Mouse (Mus musculus): Measurements from ENCODE around the gene Rhof. TPM values are rescaled to one million over a fixed set of nuclear protein-coding genes. Genes with fewer than 3 reads are reported as not detected.
A peak's percentile ranks its signal among the peaks of the same experiment; 100 is the strongest.

The Rhof gene
- polyA plus RNA-seq, 1 experiment from 2014 or later: 29.7 TPM

GRCm38 (mm10) chr5:123120624-123121215 is 11.8 kb downstream of the Rhof start:
- Histone ChIP-seq H3K9me3 (ENCODE audit: control insufficient read depth, low read length) (no peaks in the 10 kb centered on the region), H3K4me2 (ENCODE audit: low read length) (no peak overlapping the region), H3K36me3 (ENCODE audit: control insufficient read depth, insufficient read depth, low read length) (no peaks in the 10 kb centered on the region), H3K9ac (ENCODE audit: low read depth, low read length) (no peak overlapping the region), H3K27ac (ENCODE audit: low read depth, low read length) (no peak overlapping the region), H3K27me3 (replicated peaks; ENCODE audit: control insufficient read depth, insufficient read depth, low read length) (no peaks in the 10 kb centered on the region), H3K4me3 (ENCODE audit: low read length) (no peak overlapping the region), H3K4me1 (ENCODE audit: control insufficient read depth, insufficient read depth, low read depth, low read length) (no peaks in the 10 kb centered on the region)
- ATAC-seq: no peak
- WGBS: 51% methylated on average over 7 of the region's 7 CpGs

GRCm38 (mm10) chr5:123118826-123119225 is 13.7 kb downstream of the Rhof start:
- Histone ChIP-seq H3K36me3 (ENCODE audit: control insufficient read depth, insufficient read depth, low read length) (no peaks in the 10 kb centered on the region), H3K4me1 (ENCODE audit: control insufficient read depth, insufficient read depth, low read depth, low read length) (no peaks in the 10 kb centered on the region), H3K9ac (ENCODE audit: low read depth, low read length) (no peak overlapping the region), H3K4me3 (ENCODE audit: low read length) (no peak overlapping the region), H3K27ac (ENCODE audit: low read depth, low read length) (no peak overlapping the region), H3K9me3 (ENCODE audit: control insufficient read depth, low read length) (no peaks in the 10 kb centered on the region), H3K4me2 (ENCODE audit: low read length) (no peak overlapping the region), H3K27me3 (replicated peaks; ENCODE audit: control insufficient read depth, insufficient read depth, low read length) (no peaks in the 10 kb centered on the region)
- 79% methylated on average over 10 of the region's 10 CpGs for WGBS
- ATAC-seq: no peak

GRCm38 (mm10) chr5:123117773-123118172 is 14.7 kb downstream of the Rhof start:
- no peak overlapping the region for H3K27ac ChIP-seq (ENCODE audit: low read depth, low read length)
- H3K4me1 ChIP-seq (ENCODE audit: control insufficient read depth, insufficient read depth, low read depth, low read length): no peaks in the 10 kb centered on the region
- H3K36me3 ChIP-seq (ENCODE audit: control insufficient read depth, insufficient read depth, low read length): no peaks in the 10 kb centered on the region
- no peak overlapping the region for H3K4me3 ChIP-seq (ENCODE audit: low read length)
- H3K9ac ChIP-seq (ENCODE audit: low read depth, low read length): no peak overlapping the region
- no peak overlapping the region for H3K4me2 ChIP-seq (ENCODE audit: low read length)
- no peak for ATAC-seq
- H3K27me3 ChIP-seq (replicated peaks; ENCODE audit: control insufficient read depth, insufficient read depth, low read length): no peaks in the 10 kb centered on the region
- 84% methylated on average over 8 of the region's 8 CpGs for WGBS
- no peaks in the 10 kb centered on the region for H3K9me3 ChIP-seq (ENCODE audit: control insufficient read depth, low read length)

DNA sequence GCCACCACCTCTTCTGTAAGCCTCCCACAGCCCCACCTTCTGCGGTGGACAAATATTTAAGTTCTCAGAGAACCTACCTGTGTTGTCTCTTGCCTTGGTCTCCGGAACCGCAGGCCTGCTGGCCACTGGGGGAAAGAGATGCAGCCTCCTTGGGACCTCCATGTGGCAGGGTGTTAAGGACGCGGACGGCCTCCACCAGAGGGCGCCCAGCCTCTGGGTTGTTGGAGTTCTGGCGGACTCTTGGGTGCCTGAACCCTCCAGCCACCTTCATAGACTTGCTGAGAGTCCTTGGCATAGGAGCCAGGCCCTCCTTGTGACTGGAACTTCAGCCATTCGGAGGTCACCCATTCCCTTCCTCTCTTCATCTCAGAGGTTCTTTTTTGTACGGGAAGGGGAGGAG is 15.2 kb downstream of the Rhof start:
- no peaks in the 10 kb centered on the region for H3K4me1 ChIP-seq (ENCODE audit: control insufficient read depth, insufficient read depth, low read depth, low read length)
- H3K36me3 ChIP-seq (ENCODE audit: control insufficient read depth, insufficient read depth, low read length): no peaks in the 10 kb centered on the region
- H3K27ac ChIP-seq (ENCODE audit: low read depth, low read length): no peak overlapping the region
- peak; percentile 57; the same call in 1 of the 2 replicates for ATAC-seq
- no peak overlapping the region for H3K4me2 ChIP-seq (ENCODE audit: low read length)
- no peaks in the 10 kb centered on the region for H3K27me3 ChIP-seq (replicated peaks; ENCODE audit: control insufficient read depth, insufficient read depth, low read length)
- no peaks in the 10 kb centered on the region for H3K9me3 ChIP-seq (ENCODE audit: control insufficient read depth, low read length)
- no peak overlapping the region for H3K4me3 ChIP-seq (ENCODE audit: low read length)
- no peak overlapping the region for H3K9ac ChIP-seq (ENCODE audit: low read depth, low read length)
- WGBS: 15% methylated on average over 10 of the region's 10 CpGs

GRCm38 (mm10) chr5:123116080-123116479 is 16.4 kb downstream of the Rhof start:
- H3K36me3 ChIP-seq (ENCODE audit: control insufficient read depth, insufficient read depth, low read length): no peaks in the 10 kb centered on the region
- no peaks in the 10 kb centered on the region for H3K27me3 ChIP-seq (replicated peaks; ENCODE audit: control insufficient read depth, insufficient read depth, low read length)
- no peaks in the 10 kb centered on the region for H3K4me1 ChIP-seq (ENCODE audit: control insufficient read depth, insufficient read depth, low read depth, low read length)
- H3K4me2 ChIP-seq (ENCODE audit: low read length): no peak overlapping the region
- no peak overlapping the region for H3K9ac ChIP-seq (ENCODE audit: low read depth, low read length)
- 78% methylated on average over 8 of the region's 8 CpGs for WGBS
- H3K9me3 ChIP-seq (ENCODE audit: control insufficient read depth, low read length): no peaks in the 10 kb centered on the region
- no peak overlapping the region for H3K27ac ChIP-seq (ENCODE audit: low read depth, low read length)
- ATAC-seq: no peak
- H3K4me3 ChIP-seq (ENCODE audit: low read length): no peak overlapping the region

- Histone ChIP-seq H3K9me3 (ENCODE audit: control insufficient read depth, low read length) (no peaks in the 10 kb centered on the region), H3K4me2 (ENCODE audit: low read length) (no peak overlapping the region), H3K4me1 (ENCODE audit: control insufficient read depth, insufficient read depth, low read depth, low read length) (peaks cover 7% of the 10 kb centered on the region), H3K36me3 (ENCODE audit: control insufficient read depth, insufficient read depth, low read length) (no peaks in the 10 kb centered on the region), H3K27me3 (replicated peaks; ENCODE audit: control insufficient read depth, insufficient read depth, low read length) (no peaks in the 10 kb centered on the region), H3K27ac (ENCODE audit: low read depth, low read length) (no peak overlapping the region), H3K9ac (ENCODE audit: low read depth, low read length) (no peak overlapping the region), H3K4me3 (ENCODE audit: low read length) (no peak overlapping the region)
- WGBS: 31% methylated on average over 7 of the region's 7 CpGs
- no peak; the same call in 1 of the 2 replicates for ATAC-seq
Observed at GRCm38 (mm10) chr5:123114924-123115323, 17.6 kb downstream of the Rhof start.

- Histone ChIP-seq H3K9me3 (ENCODE audit: control insufficient read depth, low read length) (no peaks in the 10 kb centered on the region), H3K27ac (ENCODE audit: low read depth, low read length) (no peak overlapping the region), H3K4me3 (ENCODE audit: low read length) (no peak overlapping the region), H3K4me2 (ENCODE audit: low read length) (no peak overlapping the region), H3K36me3 (ENCODE audit: control insufficient read depth, insufficient read depth, low read length) (no peaks in the 10 kb centered on the region), H3K9ac (ENCODE audit: low read depth, low read length) (no peak overlapping the region), H3K4me1 (ENCODE audit: control insufficient read depth, insufficient read depth, low read depth, low read length) (peaks cover 12% of the 10 kb centered on the region), H3K27me3 (replicated peaks; ENCODE audit: control insufficient read depth, insufficient read depth, low read length) (no peaks in the 10 kb centered on the region)
- no peak for ATAC-seq
- WGBS: 48% methylated on average over 11 of the region's 11 CpGs
Observed at GRCm38 (mm10) chr5:123114109-123114508, 18.4 kb downstream of the Rhof start.

DNA sequence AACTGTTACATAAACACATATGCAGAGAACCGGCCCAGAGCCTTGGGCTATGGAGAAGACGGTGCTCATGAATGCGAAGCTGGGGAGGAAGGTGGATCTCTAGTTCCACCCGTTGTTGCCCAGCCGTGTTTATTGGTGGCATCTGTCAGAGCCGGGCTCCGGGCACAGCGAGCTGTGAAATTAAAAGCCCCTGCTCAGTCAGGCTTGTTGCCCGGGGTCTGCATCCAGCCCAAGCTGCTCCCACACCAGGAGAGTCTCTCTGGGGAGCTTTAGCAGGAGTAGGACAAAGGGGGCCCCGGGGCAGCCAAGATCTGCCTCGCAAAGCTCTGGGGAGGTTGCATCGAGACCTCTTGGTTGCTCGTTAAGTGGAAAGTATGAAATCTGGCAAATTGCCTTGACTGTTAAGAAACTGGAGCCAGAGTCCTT is 22.2 kb downstream of the Rhof start:
- H3K9ac ChIP-seq (ENCODE audit: low read depth, low read length): peak overlapping the region; percentile 7
- ATAC-seq: peak; percentile 69
- H3K4me2 ChIP-seq (ENCODE audit: low read length): no peak overlapping the region
- peaks cover 12% of the 10 kb centered on the region for H3K4me1 ChIP-seq (ENCODE audit: control insufficient read depth, insufficient read depth, low read depth, low read length)
- no peaks in the 10 kb centered on the region for H3K27me3 ChIP-seq (replicated peaks; ENCODE audit: control insufficient read depth, insufficient read depth, low read length)
- 24% methylated on average over 13 of the region's 13 CpGs for WGBS
- H3K9me3 ChIP-seq (ENCODE audit: control insufficient read depth, low read length): no peaks in the 10 kb centered on the region
- peak overlapping the region; percentile 53 for H3K27ac ChIP-seq (ENCODE audit: low read depth, low read length)
- H3K4me3 ChIP-seq (ENCODE audit: low read length): no peak overlapping the region
- H3K36me3 ChIP-seq (ENCODE audit: control insufficient read depth, insufficient read depth, low read length): no peaks in the 10 kb centered on the region

GRCm38 (mm10) chr5:123109452-123110203 is 22.9 kb downstream of the Rhof start:
- peak overlapping the region; percentile 13; the same call in 1 of the 2 replicates for H3K4me3 ChIP-seq (ENCODE audit: low read length)
- 20% methylated on average over 13 of the region's 13 CpGs for WGBS
- H3K27me3 ChIP-seq (replicated peaks; ENCODE audit: control insufficient read depth, insufficient read depth, low read length): no peaks in the 10 kb centered on the region
- peak overlapping the region; percentile 50 for H3K4me2 ChIP-seq (ENCODE audit: low read length)
- peak; percentile 74 for ATAC-seq
- H3K9ac ChIP-seq (ENCODE audit: low read depth, low read length): 0 out of 2 replicates have a peak overlapping the region, but pooled peaks have one; percentile 20
- H3K4me1 ChIP-seq (ENCODE audit: control insufficient read depth, insufficient read depth, low read depth, low read length): peaks cover 12% of the 10 kb centered on the region
- H3K9me3 ChIP-seq (ENCODE audit: control insufficient read depth, low read length): no peaks in the 10 kb centered on the region
- peak overlapping the region; percentile 53 for H3K27ac ChIP-seq (ENCODE audit: low read depth, low read length)
- H3K36me3 ChIP-seq (ENCODE audit: control insufficient read depth, insufficient read depth, low read length): no peaks in the 10 kb centered on the region
